Comparison of ENCODE assay signal across 23 mouse cellular contexts in genomic region chr4:132490273-132491010, GRCm38 (mm10). TPM values are rescaled to one million over a fixed set of nuclear protein-coding genes. Genes with fewer than 3 reads are reported as not detected.
DNase-seq lines count a peak whose midpoint lies in the region; ATAC-seq and TF ChIP-seq lines count a peak whose summit lies in the region.
"Had no signal": no experiment of that assay in that cellular context is flagged by ENCODE, and none has a peak within 500 bp of the region (broad histone marks: within the 10 kb centered on the region; RNA-seq: fewer than 3 reads in every experiment).

No protein-coding gene starts in this region.

- peak; percentile 52 for ATAC-seq in common myeloid progenitor, adult 5-6 weeks (replicated peaks; ENCODE audit: low read depth, poor library complexity, severe bottlenecking)
- ATAC-seq: forebrain, embryonic 14.5 days had no signal

- no peaks in the 10 kb centered on the region for H3K79me2 ChIP-seq in liver, adult 2 months (ENCODE audit: control insufficient read depth, insufficient read depth, low read length)
- H3K79me2 ChIP-seq in myocyte (ENCODE audit: control insufficient read depth, insufficient read depth): no peaks in the 10 kb centered on the region

- peak; percentile 65 for DNase-seq in liver, adult 2 months (ENCODE audit: extremely low read depth, low read depth, low spot score)
- DNase-seq in liver (no peak), ES-E14 (ENCODE audit: low read depth, low spot score) (no peak)
- no peak for DNase-seq in ovary, postnatal 36 days (ENCODE audit: low spot score)
- no peak for DNase-seq in cerebellum, postnatal 14 days
- DNase-seq: adrenal gland, adult 8-10 months; adrenal gland, postnatal 36 days; cerebellum, adult 11-12 months; cerebellum, adult 9-10 months; cerebellum, postnatal 36 days; gastrocnemius, postnatal 36 days; heart, adult 18-20 months; heart, postnatal 14 days had no signal

- no peak overlapping the region for H3K9ac ChIP-seq in liver, adult 2 months (ENCODE audit: low read depth, low read length)
- no peak overlapping the region for H3K9ac ChIP-seq in ES-E14 (ENCODE audit: insufficient read depth, low read depth, low read length, poor library complexity, severe bottlenecking)
- H3K9ac ChIP-seq: embryonic facial prominence, embryonic 15.5 days; heart, embryonic 15.5 days; hindbrain, embryonic 14.5 days had no signal

- no peaks in the 10 kb centered on the region for H3K27me3 ChIP-seq in liver, adult 2 months (ENCODE audit: control insufficient read depth, insufficient read depth, low read length)
- H3K27me3 ChIP-seq in myocyte (ENCODE audit: control insufficient read depth, insufficient read depth, insufficient read length): no peaks in the 10 kb centered on the region
- H3K27me3 ChIP-seq: embryonic facial prominence, embryonic 15.5 days; heart, embryonic 15.5 days had no signal

- TF ChIP-seq POLR2A in liver, adult 2 months (IDR thresholded peaks at IDR 0.05; ENCODE audit: extremely low read depth, insufficient read depth, low read length): no peak
- no peak for TF ChIP-seq POLR2A in myocyte (IDR thresholded peaks at IDR 0.05; ENCODE audit: insufficient read length, low read depth)

- in situ Hi-C loops in ES-E14 (cut with MboI; ENCODE audit: low sequenced_read_pairs in 2 of 2, unreplicated experiment in 2 of 2): no loop called here

- no peak overlapping the region for H3K27ac ChIP-seq in liver, adult 2 months (replicated peaks; ENCODE audit: insufficient read depth, low read depth, low read length)
- no peak overlapping the region for H3K27ac ChIP-seq in ES-E14 (ENCODE audit: insufficient read depth, low read depth, low read length, poor library complexity, severe bottlenecking)
- H3K27ac ChIP-seq: embryonic facial prominence, embryonic 15.5 days; forebrain, embryonic 10.5 days; heart, embryonic 10.5 days; heart, embryonic 15.5 days; hindbrain, embryonic 10.5 days; hindbrain, embryonic 14.5 days had no signal

- no peak overlapping the region for H3ac ChIP-seq in myocyte (ENCODE audit: control insufficient read depth, insufficient read length)

- H3K36me3 ChIP-seq in liver, adult 2 months (ENCODE audit: control insufficient read depth, insufficient read depth, low read length): peaks cover 4% of the 10 kb centered on the region; the same call in 1 of the 2 replicates
- H3K36me3 ChIP-seq in ES-E14 (ENCODE audit: control insufficient read depth, insufficient read depth, low read length, poor library complexity, severe bottlenecking) (peaks cover 37% of the 10 kb centered on the region), myocyte (ENCODE audit: control insufficient read depth, insufficient read depth) (peaks cover 24% of the 10 kb centered on the region)

- no peak overlapping the region for H3K4me3 ChIP-seq in liver, adult 2 months (ENCODE audit: insufficient read depth, low read depth, low read length)
- H3K4me3 ChIP-seq in ES-E14 (ENCODE audit: insufficient read depth in 1 of 2, low read depth in 1 of 2, low read length in 2 of 2, poor library complexity in 1 of 2, severe bottlenecking in 1 of 2) (no peak overlapping the region), myocyte (no peak overlapping the region)
- H3K4me3 ChIP-seq: embryonic facial prominence, embryonic 15.5 days; erythroblast, embryonic 14.5 days; forebrain, embryonic 10.5 days; heart, embryonic 10.5 days; heart, embryonic 15.5 days; hindbrain, embryonic 10.5 days had no signal

- H3K9me3 ChIP-seq in ES-E14 (ENCODE audit: control insufficient read depth, insufficient read depth, low read depth, low read length): no peaks in the 10 kb centered on the region
- H3K9me3 ChIP-seq: embryonic facial prominence, embryonic 15.5 days; forebrain, embryonic 10.5 days; heart, embryonic 10.5 days; heart, embryonic 15.5 days; hindbrain, embryonic 10.5 days had no signal

- H3K4me1 ChIP-seq in liver, adult 2 months (ENCODE audit: control insufficient read depth, insufficient read depth, low read length): peaks cover 42% of the 10 kb centered on the region
- peaks cover 0 to 5% of the 10 kb centered on the region in 2 experiments; a peak in 2 of 4 replicates for H3K4me1 ChIP-seq in ES-E14 (ENCODE audit: control insufficient read depth in 2 of 2, insufficient read depth in 2 of 2, low read length in 2 of 2, poor library complexity in 1 of 2)
- H3K4me1 ChIP-seq: forebrain, embryonic 10.5 days had no signal

- no peak for TF ChIP-seq CTCF in liver, adult 2 months (IDR thresholded peaks at IDR 0.05; ENCODE audit: low read depth, low read length)

- H3K4me2 ChIP-seq in myocyte (ENCODE audit: low read depth): no peak overlapping the region
- H3K4me2 ChIP-seq: embryonic facial prominence, embryonic 15.5 days; heart, embryonic 15.5 days; hindbrain, embryonic 14.5 days had no signal

- 69% methylated on average over 15 of the region's 15 CpGs for WGBS in liver, adult 2 months

TF ChIP-seq in ES-E14, 5 proteins besides CTCF, POLR2A, EP300 and RAD21:
- TF ChIP-seq CHD2 (IDR thresholded peaks at IDR 0.05; ENCODE audit: low read depth, low read length) (no peak), ZNF384 (IDR thresholded peaks at IDR 0.05; ENCODE audit: low read depth, low read length) (peak; percentile 91)
TF ChIP-seq in ES-E14: peak in this region for 1.

TF ChIP-seq in myocyte, 11 proteins besides CTCF, POLR2A, EP300 and RAD21:
- no peak for TF ChIP-seq E2F4 (IDR thresholded peaks at IDR 0.05; ENCODE audit: insufficient read depth)
- TF ChIP-seq MAX (IDR thresholded peaks at IDR 0.05; ENCODE audit: low read depth): no peak
- peak; percentile 92 for TF ChIP-seq POLR2AphosphoS2 (IDR thresholded peaks at IDR 0.05; ENCODE audit: insufficient read length, low read depth)
TF ChIP-seq in myocyte: peak in this region for 1.

RNA-seq across cellular contexts. Expression of gene Sesn2, which starts 19.9 kb away (rescaled TPM):
- 2.7 and 3.6 TPM in 2 replicates for total RNA-seq in liver, adult 2 months (2014; rRNA removed)
- 5.5 and 6.0 TPM in 2 replicates for polyA plus RNA-seq in liver, adult 2 months (2012; rRNA removed)
- total RNA-seq in ES-E14 (2012; rRNA removed): 75.8 and 96.1 TPM in 2 replicates
- 1.6 and 3.2 TPM in 2 replicates for total RNA-seq in common myeloid progenitor, adult 5-6 weeks (2017)
- polyA plus RNA-seq in myocyte (2012; fragmentation: generic; extraction: Trizol): 71.5 TPM

RNA-seq across cellular contexts. Expression of gene Med18, which starts 26.7 kb away (rescaled TPM):
- 3.8 TPM in 2 replicates for total RNA-seq in liver, adult 2 months (2014; rRNA removed)
- polyA plus RNA-seq in liver, adult 2 months (2012; rRNA removed): 1.0 and 1.4 TPM in 2 replicates
- 29.7 and 32.8 TPM in 2 replicates for total RNA-seq in ES-E14 (2012; rRNA removed)
- 16.4 and 17.8 TPM in 2 replicates for total RNA-seq in common myeloid progenitor, adult 5-6 weeks (2017)
- 5.3 TPM for polyA plus RNA-seq in myocyte (2012; fragmentation: generic; extraction: Trizol)

RNA-seq across cellular contexts. Expression of gene Atpif1, which starts 43.0 kb away (rescaled TPM):
- 59.5 and 87.1 TPM in 2 replicates for total RNA-seq in liver, adult 2 months (2014; rRNA removed)
- polyA plus RNA-seq in liver, adult 2 months (2012; rRNA removed): 25.9 and 26.2 TPM in 2 replicates
- total RNA-seq in ES-E14 (2012; rRNA removed): 485 and 496 TPM in 2 replicates
- 1,728 and 2,046 TPM in 2 replicates for total RNA-seq in common myeloid progenitor, adult 5-6 weeks (2017)
- 477 TPM for polyA plus RNA-seq in myocyte (2012; fragmentation: generic; extraction: Trizol)

RNA-seq across cellular contexts. Expression of gene Dnajc8, which starts 44.9 kb away (rescaled TPM):
- total RNA-seq in liver, adult 2 months (2014; rRNA removed): 17.0 and 26.1 TPM in 2 replicates
- 9.7 and 10.4 TPM in 2 replicates for polyA plus RNA-seq in liver, adult 2 months (2012; rRNA removed)
- total RNA-seq in ES-E14 (2012; rRNA removed): 127 and 167 TPM in 2 replicates
- 412 and 457 TPM in 2 replicates for total RNA-seq in common myeloid progenitor, adult 5-6 weeks (2017)
- 95.1 TPM for polyA plus RNA-seq in myocyte (2012; fragmentation: generic; extraction: Trizol)

Comparison
In these comparisons a context has a peak if more than half of its experiments do, and no peak if none do; other contexts are left out.
1. RNA of gene Sesn2, which starts 19.9 kb away (total RNA-seq): 75.8 to 96.1 TPM in ES-E14; 1.6 to 3.2 TPM in common myeloid progenitor, adult 5-6 weeks and 2.7 to 3.6 TPM in liver, adult 2 months; every median in the first group is over 10 times any median in the second.